Mouse (Mus musculus) kidney, adult 2 months (tissue): ENCODE results near the gene Fancd2. TPM values are rescaled to one million over a fixed set of nuclear protein-coding genes. Genes with fewer than 3 reads are reported as not detected.

ENCODE experiments used
- DNase-seq: peaks from one replicate; pipeline ENCODE4 v3.0.0; 2021
- H3K27ac ChIP-seq: fragments of 200-500 bp; 2 replicates; pipeline ENCODE4 v1.5.1; 2012; ENCODE audit warnings: low read depth, low read length, control low read depth, inconsistent platforms; ENCODE audit not compliant: insufficient read depth
- H3K27me3 ChIP-seq: fragments of 200-500 bp; replicated peaks from 2 replicates; pipeline ENCODE4 v1.6.1; 2012; ENCODE audit warnings: mild to moderate bottlenecking, moderate library complexity, low read length, inconsistent platforms; ENCODE audit not compliant: control insufficient read depth, insufficient read depth
- H3K36me3 ChIP-seq: fragments of 200-500 bp; 2 replicates; pipeline ENCODE4 v1.6.1; 2012; ENCODE audit warnings: mild to moderate bottlenecking, moderate library complexity, low read length, inconsistent platforms; ENCODE audit not compliant: control insufficient read depth, insufficient read depth
- H3K4me1 ChIP-seq: fragments of 200-500 bp; 2 replicates; pipeline ENCODE4 v1.6.1; 2011; ENCODE audit warnings: low read length; ENCODE audit not compliant: control insufficient read depth, insufficient read depth
- H3K4me3 ChIP-seq: fragments of 200-500 bp; 2 replicates; pipeline ENCODE4 v1.5.1; 2011; ENCODE audit warnings: mild to moderate bottlenecking, low read depth, low read length, control low read depth; ENCODE audit not compliant: insufficient read depth
- CTCF ChIP-seq: fragments of 200-500 bp; conservative IDR thresholded peaks from 2 replicates; pipeline ENCODE4 v1.5.1; 2011; ENCODE audit warnings: low read depth, mild to moderate bottlenecking, control low read depth, low read length, moderate library complexity, mixed read lengths; ENCODE audit not compliant: insufficient read depth, insufficient read length
- POLR2A ChIP-seq: fragments of 200-500 bp; IDR thresholded peaks from one replicate; pipeline ENCODE4 v1.6.1; 2011; ENCODE audit warnings: low read depth, low read length, control low read depth
- WGBS: fragments of 180-500 bp; shearing (Covaris S2); methylation state at CpG from one replicate; pipeline ENCODE4 v1.1.7; 2018; 5-methylcytosine and 5-hydroxymethylcytosine counted together
- polyA plus RNA-seq: library from polyadenylated mRNA; depleted of rRNA; stranded (reverse); fragments of >200 nt; gene quantifications from 2 replicates; pipeline ENCODE4 v1.2.3, GENCODE M21; 2012

The Fancd2 gene
- polyA plus RNA-seq, 1 experiment, result 0.44 TPM

- 71% methylated on average over 8 of the region's 8 CpGs for WGBS
- TF ChIP-seq CTCF, result no peak
- no peak for TF ChIP-seq POLR2A
- Histone ChIP-seq H3K36me3 (peaks cover 8% of the 10 kb centered on the region), H3K27me3 (no peaks in the 10 kb centered on the region), H3K4me1 (no peaks in the 10 kb centered on the region), H3K4me3 (no peak overlapping the region), H3K27ac (no peak overlapping the region; the same call in 1 of the 2 replicates)
- DNase-seq, result no peak
Measured at GRCm38 (mm10) chr6:113523420-113523819, 8.1 kb upstream of the Fancd2 start.

GRCm38 (mm10) chr6:113531840-113532404 is 440 bp downstream of the Fancd2 start:
- H3K27ac ChIP-seq, result no peak overlapping the region
- H3K36me3 ChIP-seq, result no peaks in the 10 kb centered on the region
- no peak for DNase-seq
- TF ChIP-seq POLR2A, result no peak
- TF ChIP-seq CTCF, result no peak
- no peaks in the 10 kb centered on the region for H3K27me3 ChIP-seq
- peaks cover 8% of the 10 kb centered on the region; the same call in 1 of the 2 replicates for H3K4me1 ChIP-seq
- 7% methylated on average over 7 of the region's 7 CpGs for WGBS
- peak overlapping the region; percentile 99 for H3K4me3 ChIP-seq

DNA sequence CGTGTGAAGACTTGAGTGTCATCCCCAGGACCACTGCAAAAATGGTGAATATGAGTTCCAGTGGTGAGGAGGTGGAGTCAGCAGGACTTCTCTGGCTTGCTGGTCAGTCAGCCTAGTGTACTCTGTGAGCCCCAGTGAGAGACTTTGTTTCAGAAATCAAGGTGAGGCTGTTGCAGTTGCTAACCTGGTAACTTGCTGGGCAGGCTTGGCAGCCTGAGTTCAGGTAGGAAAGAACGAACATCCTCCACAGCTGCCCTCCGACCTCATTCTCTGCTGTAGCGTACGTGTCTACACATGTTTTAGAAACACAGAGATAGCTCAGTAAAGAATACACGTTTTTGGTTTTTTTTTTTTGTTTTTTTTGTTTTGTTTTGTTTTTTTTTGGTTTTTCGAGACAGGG is 3.4 kb downstream of the Fancd2 start:
- WGBS, result 84% methylated on average over 7 of the region's 7 CpGs
- no peak for DNase-seq
- Histone ChIP-seq H3K4me3 (no peak overlapping the region), H3K4me1 (peaks cover 6% of the 10 kb centered on the region; the same call in 1 of the 2 replicates), H3K36me3 (no peaks in the 10 kb centered on the region), H3K27me3 (no peaks in the 10 kb centered on the region), H3K27ac (no peak overlapping the region)
- TF ChIP-seq POLR2A (no peak), CTCF (no peak)

DNA sequence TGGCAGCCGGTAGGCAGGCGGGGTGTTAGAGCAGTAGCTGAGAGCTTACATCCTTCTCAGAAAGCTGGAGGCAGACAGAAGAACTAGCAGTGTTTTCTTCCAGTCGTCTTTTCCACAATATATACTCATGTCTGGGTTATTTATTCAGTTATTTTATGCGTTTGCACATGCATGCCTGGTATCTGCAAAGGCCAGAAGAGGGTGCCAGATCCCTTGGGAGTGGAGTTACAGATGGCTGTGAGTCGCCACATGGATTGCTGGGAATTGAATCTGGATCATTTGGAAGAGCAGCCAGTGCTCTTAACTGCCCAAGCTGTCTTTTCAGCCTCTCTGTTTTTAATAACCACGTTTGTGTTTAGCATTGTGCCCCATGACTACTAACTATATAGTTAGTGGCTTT is 10.1 kb downstream of the Fancd2 start:
- Histone ChIP-seq H3K27me3 (no peaks in the 10 kb centered on the region), H3K27ac (no peak overlapping the region), H3K36me3 (no peaks in the 10 kb centered on the region), H3K4me1 (no peaks in the 10 kb centered on the region), H3K4me3 (no peak overlapping the region)
- peak; percentile 5 for DNase-seq
- 87% methylated on average over 6 of the region's 6 CpGs for whole genome bisulfite sequencing
- TF ChIP-seq POLR2A (no peak), CTCF (no peak; the same call in 1 of the 2 replicates)

DNA sequence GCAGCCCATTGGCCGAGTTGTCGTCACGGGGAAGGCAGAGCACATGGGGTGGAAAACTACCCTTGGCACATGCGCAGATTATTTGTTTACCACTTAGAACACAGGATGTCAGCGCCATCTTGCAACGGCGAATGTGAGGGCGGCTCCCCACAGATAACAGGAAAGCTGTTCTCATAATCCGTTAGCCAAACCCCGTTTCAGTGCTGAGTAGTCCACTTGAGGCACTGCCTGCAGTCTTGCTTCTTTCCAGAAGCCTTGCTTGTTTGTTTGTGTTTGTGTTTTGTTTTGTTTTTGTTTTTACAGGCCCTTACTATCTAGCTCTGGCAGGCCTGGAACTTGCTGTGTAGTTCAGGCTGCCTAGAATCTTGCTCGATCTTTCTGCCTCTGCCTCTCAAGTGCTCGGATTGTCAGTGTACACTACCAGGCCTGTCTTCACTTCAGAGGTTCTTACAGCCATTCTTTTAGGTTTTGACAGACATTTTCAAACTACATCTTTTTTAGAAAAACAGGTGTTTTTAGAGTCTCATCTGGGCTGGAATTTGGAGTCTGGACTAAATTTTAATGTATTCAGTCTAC is 12.5 kb downstream of the Fancd2 start:
- Histone ChIP-seq H3K27me3 (no peaks in the 10 kb centered on the region), H3K27ac (no peak overlapping the region), H3K4me1 (no peaks in the 10 kb centered on the region), H3K4me3 (no peak overlapping the region), H3K36me3 (no peaks in the 10 kb centered on the region)
- TF ChIP-seq POLR2A (no peak), CTCF (no peak)
- DNase-seq, result no peak
- WGBS, result 93% methylated on average over 9 of the region's 12 CpGs

- DNase-seq, result no peak
- TF ChIP-seq POLR2A, result no peak
- no peak for TF ChIP-seq CTCF
- WGBS, result 93% methylated on average over 6 of the region's 6 CpGs
Measured at GRCm38 (mm10) chr6:113559736-113560135, 28.3 kb downstream of the Fancd2 start.

GRCm38 (mm10) chr6:113564557-113564956 is 33.1 kb downstream of the Fancd2 start:
- H3K27ac ChIP-seq, result no peak overlapping the region
- TF ChIP-seq POLR2A (no peak), CTCF (no peak)
- H3K4me1 ChIP-seq, result no peaks in the 10 kb centered on the region
- no peaks in the 10 kb centered on the region for H3K36me3 ChIP-seq
- WGBS, result 57% methylated on average over 1 of the region's 1 CpGs
- peak; percentile 41 for DNase-seq
- H3K4me3 ChIP-seq, result no peak overlapping the region
- no peaks in the 10 kb centered on the region for H3K27me3 ChIP-seq

More at GRCm38 (mm10) chr6:113559736-113560135, 28.3 kb downstream of the Fancd2 start:
- Histone ChIP-seq H3K4me1 (no peaks in the 10 kb centered on the region), H3K27me3 (no peaks in the 10 kb centered on the region), H3K27ac (no peak overlapping the region), H3K36me3 (no peaks in the 10 kb centered on the region), H3K4me3 (no peak overlapping the region)
